Mouse (Mus musculus) limb, embryonic 11.5 days (tissue): Measurements from ENCODE around the gene 4930426L09Rik. TPM values are rescaled to one million over a fixed set of nuclear protein-coding genes. Genes with fewer than 3 reads are reported as not detected.

Source experiments
- ATAC-seq: fragments of 200-750 bp; cut with Nextera tagmentation; 2 replicates; pipeline ENCODE4 v1.8.0; 2017; ENCODE audit warnings: low read depth; ENCODE audit not compliant: insufficient number of reproducible peaks, low FRiP score, low TSS enrichment
- DNase-seq: peaks from one replicate; pipeline ENCODE4 v3.0.0-alpha.2; 2015; ENCODE audit warnings: low spot score
- H3K27ac ChIP-seq: fragments of 300-500 bp; sonication (generic); replicated peaks from 2 replicates; pipeline ENCODE4 v1.5.1; 2014; ENCODE audit warnings: low read depth, mild to moderate bottlenecking, low read length
- H3K27me3 ChIP-seq: fragments of 300-500 bp; sonication (generic); 2 replicates; pipeline ENCODE4 v1.6.1; 2014; ENCODE audit warnings: mild to moderate bottlenecking, low read length, mixed read lengths; ENCODE audit not compliant: control insufficient read depth, insufficient read depth
- H3K36me3 ChIP-seq: fragments of 300-500 bp; sonication (generic); 2 replicates; pipeline ENCODE4 v1.6.1; 2014; ENCODE audit warnings: mild to moderate bottlenecking, low read length, moderate library complexity, mixed read lengths; ENCODE audit not compliant: control insufficient read depth, insufficient read depth
- H3K4me1 ChIP-seq: fragments of 300-500 bp; sonication (generic); 2 replicates; pipeline ENCODE4 v1.6.1; 2014; ENCODE audit warnings: low read length, mixed read lengths; ENCODE audit not compliant: control insufficient read depth, insufficient read depth
- H3K4me2 ChIP-seq: fragments of 300-500 bp; sonication (generic); 2 replicates; pipeline ENCODE4 v1.6.1; 2014; ENCODE audit warnings: low read depth, mild to moderate bottlenecking, moderate library complexity; ENCODE audit not compliant: severe bottlenecking
- H3K4me3 ChIP-seq: fragments of 300-500 bp; sonication (generic); 2 replicates; pipeline ENCODE4 v1.5.1; 2014; ENCODE audit warnings: low read depth, low read length
- H3K9ac ChIP-seq: fragments of 300-500 bp; sonication (generic); 2 replicates; pipeline ENCODE4 v1.6.1; 2014; ENCODE audit warnings: mild to moderate bottlenecking, low read length
- H3K9me3 ChIP-seq: fragments of 300-500 bp; sonication (generic); 2 replicates; pipeline ENCODE4 v1.6.1; 2016; ENCODE audit warnings: low read length; ENCODE audit not compliant: control insufficient read depth
- WGBS: fragments of 180-500 bp; shearing (Covaris S2); extraction: QIAGEN DNeasy Blood & Tissue Kit; methylation state at CpG from one replicate; pipeline ENCODE4 v1.1.7; 2014; 5-methylcytosine and 5-hydroxymethylcytosine counted together
- polyA plus RNA-seq: library from polyadenylated mRNA; unstranded; fragments of >200 nt; fragmentation: Nextera tagmentation; extraction: Ambion mirVana; gene quantifications from 2 replicates; pipeline ENCODE4 v1.2.1, GENCODE M21; 2014

The 4930426L09Rik gene
- polyA plus RNA-seq, 1 experiment from 2014 or later: 0.13 TPM

GRCm38 (mm10) chr2:19049341-19049740 lies 51.2 kb downstream of the 4930426L09Rik start:
- ATAC-seq: no peak
- H3K27me3 ChIP-seq: no peaks in the 10 kb centered on the region
- 95% methylated on average over 1 of the region's 1 CpGs for WGBS
- H3K27ac ChIP-seq: no peak overlapping the region
- no peaks in the 10 kb centered on the region for H3K36me3 ChIP-seq
- H3K9ac ChIP-seq: no peak overlapping the region
- no peak overlapping the region for H3K4me2 ChIP-seq
- 0 out of 2 replicates have a peak, but pooled peaks cover 2% of the 10 kb centered on the region for H3K4me1 ChIP-seq
- DNase-seq: no peak
- no peaks in the 10 kb centered on the region for H3K9me3 ChIP-seq
- H3K4me3 ChIP-seq: no peak overlapping the region

Other genes starting within 250 kb of the 4930426L09Rik start
- gene Pip4k2a, start 217 bp upstream of the 4930426L09Rik start, polyA plus RNA-seq: 8.8 and 9.3 TPM in 2 replicates
- 0.15 TPM in 1 of 2 replicates, not detected in the other for gene Armc3, start 201.0 kb downstream of the 4930426L09Rik start, polyA plus RNA-seq